Mouse (Mus musculus) thymus, adult 2 months (tissue): ENCODE data around the gene Micall2.

Experiments used
- CTCF ChIP-seq: fragments of 200-500 bp; IDR thresholded peaks from 2 replicates; pipeline ENCODE4 v1.5.1; 2012; ENCODE audit warnings: mild to moderate bottlenecking, control low read depth, low read length, moderate library complexity, borderline replicate concordance; ENCODE audit not compliant: control insufficient read depth, poor library complexity, insufficient read depth; ENCODE audit errors: extremely low read depth
- POLR2A ChIP-seq: fragments of 200-500 bp; IDR thresholded peaks from 2 replicates; pipeline ENCODE4 v1.6.1; 2012; ENCODE audit warnings: mild to moderate bottlenecking, low read length, control low read depth, moderate library complexity; ENCODE audit not compliant: control insufficient read depth, poor library complexity, insufficient read depth; ENCODE audit errors: extremely low read depth

GRCm38 (mm10) chr5:139681832-139682630, 54.1 kb downstream of the Micall2 start:
- TF ChIP-seq CTCF (no peak), POLR2A (no peak)
